Mouse (Mus musculus): ENCODE measurements around the gene Tsks.

The Tsks gene

DNA sequence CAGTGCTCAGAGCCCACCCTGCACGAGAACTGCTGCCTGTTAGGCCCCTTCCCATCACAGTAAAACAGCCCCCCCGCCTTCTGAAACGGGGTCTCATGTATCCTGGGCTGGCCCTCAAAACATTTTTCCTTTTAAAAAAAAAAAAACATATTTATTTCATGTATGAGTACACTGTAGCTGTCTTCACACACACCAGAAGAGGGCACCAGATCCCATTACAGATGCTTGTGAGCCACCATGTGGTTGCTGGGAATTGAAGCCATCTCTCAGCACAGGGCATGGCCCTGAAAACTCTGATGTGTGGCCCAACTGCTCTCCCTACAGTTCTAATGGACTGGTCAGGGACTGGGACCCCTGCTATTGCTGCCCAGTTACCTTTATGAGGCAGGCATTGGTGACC lies 35.3 kb downstream of the Tsks start:
- no peak for DNase-seq (ENCODE audit: low read depth, low spot score)

DNA sequence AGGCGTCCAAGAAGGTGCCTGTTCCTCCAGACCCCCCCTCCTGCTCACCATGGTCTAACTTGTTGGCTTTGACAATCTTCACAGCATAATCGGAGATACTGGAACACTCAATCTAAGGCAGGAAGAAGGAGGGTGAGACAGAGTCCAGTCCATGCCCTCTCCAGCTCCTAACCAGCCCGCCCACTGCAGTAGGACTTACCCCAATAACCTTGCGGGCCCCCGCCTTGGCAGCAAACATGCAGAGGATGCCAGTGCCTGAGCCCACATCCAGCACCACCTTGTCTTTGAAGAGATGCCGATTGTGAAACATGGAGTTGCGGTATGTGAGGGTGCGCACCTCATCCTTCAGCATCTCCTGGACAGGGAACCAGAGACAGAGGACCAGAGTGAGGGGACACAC lies 38.5 kb downstream of the Tsks start:
- no peak for DNase-seq (ENCODE audit: low read depth, low spot score)

DNA sequence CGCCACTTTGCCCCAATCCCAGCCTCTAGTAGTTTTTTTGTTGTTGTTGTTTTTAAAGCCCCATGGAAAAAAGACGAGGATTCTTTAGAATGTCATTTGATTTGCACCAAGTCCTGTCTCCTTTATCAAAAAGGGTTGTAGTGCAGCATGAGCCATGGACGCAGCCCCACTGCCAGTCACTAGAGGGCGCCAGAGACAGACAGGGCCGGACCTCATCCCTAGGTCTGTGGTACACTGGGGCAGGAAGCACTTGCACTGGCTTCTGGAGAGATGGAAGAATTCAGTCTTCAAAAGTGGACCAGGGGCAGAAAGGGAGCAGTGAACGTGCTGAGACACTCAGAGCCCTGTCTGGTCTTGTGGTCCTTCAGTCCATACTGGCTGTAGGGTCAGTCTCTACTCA lies 40.1 kb downstream of the Tsks start:
- no peak for DNase-seq (ENCODE audit: low read depth, low spot score)

DNA sequence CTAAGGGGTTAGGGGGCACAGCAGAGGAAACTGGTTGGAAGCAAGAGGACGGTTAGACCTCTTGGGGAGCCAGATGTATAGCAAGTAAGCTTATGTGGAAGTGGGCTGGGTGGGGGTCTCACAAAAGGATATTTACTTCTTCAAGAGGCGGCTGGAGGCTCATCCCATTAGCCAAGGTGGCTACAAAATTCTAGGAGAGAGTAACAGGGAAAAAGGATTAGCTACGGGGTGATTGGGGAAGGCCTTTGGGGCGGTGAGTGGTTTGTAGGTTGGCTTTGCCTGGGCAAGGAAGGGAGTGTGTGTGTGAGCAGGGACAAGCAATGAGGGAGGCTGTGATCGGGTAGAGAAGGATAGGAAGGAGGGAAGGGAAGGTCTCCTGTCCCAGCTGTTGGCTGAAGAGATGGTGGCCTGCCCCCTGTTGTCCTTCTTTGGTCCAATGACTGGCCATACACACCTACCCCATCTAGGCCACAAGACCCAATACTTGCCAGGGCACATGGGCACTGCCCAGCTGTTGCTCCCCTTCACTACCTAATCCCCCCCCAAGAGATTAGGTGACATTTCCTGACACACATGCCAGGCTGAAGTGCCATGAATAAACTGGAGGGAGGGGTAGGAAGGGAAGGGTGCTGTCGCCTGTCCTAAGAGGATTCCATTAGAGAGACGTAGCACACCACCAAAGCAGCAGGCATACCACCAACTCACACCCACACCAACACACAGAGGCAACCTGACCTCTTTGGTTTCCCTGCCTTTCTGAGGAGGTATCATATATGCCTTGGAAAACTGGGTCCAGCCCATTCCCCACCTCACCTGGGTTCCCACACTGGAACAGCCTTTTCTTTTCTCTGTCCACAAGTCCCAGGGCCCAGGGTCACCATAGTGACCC lies 41.2 kb downstream of the Tsks start:
- no peak for DNase-seq (ENCODE audit: low read depth, low spot score)

DNA sequence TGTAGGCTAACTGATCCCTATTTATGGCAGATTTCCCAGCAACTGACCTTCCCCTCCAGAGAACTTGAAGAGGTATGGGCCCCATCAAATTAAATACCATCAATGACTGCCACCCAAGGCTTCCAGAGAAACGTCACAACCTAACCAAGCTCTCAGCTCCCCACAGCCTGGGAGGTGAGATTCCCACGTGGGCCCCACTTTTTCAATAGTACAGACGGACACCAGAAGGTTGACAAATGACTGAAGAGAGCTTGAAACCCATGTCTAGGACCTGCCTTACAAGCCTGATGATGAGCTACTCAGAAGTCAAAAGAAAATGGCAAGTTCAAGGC lies 41.8 kb downstream of the Tsks start:
- DNase-seq (ENCODE audit: low read depth, low spot score), result no peak

DNA sequence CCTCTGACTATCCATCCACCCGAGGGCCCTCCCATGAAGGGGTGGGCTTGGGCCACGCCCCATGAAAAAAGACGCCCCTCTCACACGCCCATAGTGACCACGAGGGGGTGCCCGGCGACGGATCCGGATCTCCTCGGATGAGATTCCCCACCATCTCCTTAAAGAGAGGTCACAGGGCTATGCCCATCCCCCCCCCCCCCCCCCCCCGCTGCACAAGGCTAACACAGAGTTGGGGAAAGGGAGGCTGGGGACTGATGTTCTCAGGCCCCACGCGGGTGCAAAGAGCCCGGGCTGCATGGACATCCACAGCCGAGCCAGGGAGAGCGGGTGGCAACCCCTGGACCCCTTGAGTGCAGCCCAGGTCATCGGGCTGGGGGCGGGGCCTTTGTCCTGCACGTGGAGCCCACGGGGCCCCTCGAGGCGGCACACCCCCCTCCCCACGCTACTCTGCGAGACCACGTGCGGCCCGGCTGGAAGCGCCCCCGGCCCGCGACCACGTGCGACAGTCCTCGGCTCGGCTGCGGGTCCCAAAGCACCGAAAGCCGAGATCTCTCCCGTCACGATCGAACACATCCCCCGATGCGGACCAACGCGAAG lies 42.7 kb downstream of the Tsks start:
- no peak for DNase-seq (ENCODE audit: low read depth, low spot score)

DNA sequence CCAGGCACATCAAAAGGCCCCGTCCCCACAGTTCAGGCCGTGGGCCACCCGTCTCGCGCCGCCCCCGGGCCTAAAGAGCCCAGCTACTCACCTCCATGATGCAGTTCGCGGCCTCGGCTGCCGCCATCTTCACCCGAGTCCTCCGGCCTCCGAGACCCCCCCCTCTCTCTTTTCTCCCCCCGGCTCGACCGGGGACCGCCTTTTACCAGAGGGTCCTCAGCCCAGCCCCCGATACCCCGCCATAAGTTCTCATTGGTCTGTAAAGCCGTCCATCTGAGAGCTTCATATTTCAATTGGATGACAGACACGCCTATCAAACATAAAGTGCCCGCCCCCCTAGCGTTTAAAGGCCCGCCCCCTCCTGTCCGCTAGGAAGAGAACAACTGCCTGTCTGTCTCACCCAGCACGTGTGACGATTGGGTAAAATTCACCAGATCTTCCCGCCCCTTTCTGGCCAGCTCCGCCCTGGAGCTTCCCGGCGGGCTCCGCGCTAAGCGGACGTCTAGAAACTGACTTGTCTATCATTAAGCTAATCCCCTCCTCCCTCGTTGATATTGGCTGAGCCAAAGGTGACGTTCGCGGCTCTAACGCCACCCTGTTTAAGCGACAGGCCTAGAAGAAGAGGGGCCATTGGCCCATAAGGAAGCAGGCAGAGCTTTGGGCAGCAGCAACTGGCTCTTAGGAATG lies 43.3 kb downstream of the Tsks start, which contains the start of gene Prmt1:
Gene Prmt1, minus strand, starts transcription at position 377 of the 687 bp plus-strand sequence.
- DNase-seq (ENCODE audit: low read depth, low spot score), result peak; percentile 100

DNA sequence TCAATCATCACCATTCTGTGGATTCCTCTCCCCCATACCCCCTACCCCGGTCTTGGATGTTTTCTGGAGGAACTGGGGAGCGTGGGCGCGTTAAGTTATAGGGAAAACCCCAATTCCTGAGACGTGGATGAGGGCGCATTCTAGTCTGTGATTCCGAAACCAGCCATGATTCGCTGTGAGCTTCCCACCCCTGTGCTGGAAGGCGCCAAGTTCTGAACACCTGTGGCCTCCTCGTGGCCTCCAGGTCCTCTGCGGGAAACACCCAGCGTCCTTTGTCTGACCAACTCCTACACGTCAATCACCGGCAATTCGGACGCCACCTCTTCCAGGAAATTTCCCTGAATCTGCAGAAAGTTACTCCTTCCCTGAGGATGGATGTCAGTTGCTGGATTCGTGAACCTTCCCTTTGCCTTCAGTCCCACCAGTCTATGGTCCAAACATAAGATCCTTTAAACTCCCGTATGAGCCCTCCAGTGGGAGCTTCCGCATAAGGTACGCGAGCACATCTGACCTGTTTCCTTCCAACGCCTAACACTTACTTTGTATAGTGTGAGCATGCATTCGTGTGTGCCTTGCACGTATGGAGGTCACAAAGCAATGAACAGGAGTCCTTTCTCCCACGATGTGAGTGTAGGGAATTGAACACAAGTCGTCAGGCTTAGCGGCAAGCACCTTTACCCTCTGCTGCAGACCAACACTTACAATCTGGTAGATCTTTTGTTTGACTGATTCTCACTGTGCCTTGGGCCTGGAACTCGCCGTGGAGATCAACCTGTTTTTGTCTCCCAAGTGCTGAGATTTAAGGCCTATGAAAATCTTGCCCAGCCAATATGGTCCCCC lies 44.1 kb downstream of the Tsks start:
- DNase-seq (ENCODE audit: low read depth, low spot score), result no peak

DNA sequence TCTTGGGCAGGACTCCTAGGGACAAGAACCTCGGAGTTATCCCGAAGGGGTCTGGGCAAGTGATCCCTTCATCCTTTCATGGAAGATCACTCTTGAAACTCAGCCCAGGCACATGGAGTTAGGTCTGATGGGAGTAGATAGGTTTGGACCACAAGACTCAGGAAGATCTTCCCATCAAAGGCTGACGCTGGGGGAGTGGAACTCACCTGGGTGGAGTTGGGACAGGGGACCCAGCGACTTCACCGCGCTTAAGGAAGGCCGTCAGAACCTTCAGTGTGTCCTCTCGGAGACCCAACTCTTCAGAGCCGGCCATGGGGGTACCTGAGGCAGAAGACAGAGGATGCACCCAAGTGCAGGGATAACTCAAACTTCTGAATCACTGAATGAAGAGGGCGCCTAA lies 53.7 kb downstream of the Tsks start:
- no peak for DNase-seq (ENCODE audit: low read depth, low spot score)

DNA sequence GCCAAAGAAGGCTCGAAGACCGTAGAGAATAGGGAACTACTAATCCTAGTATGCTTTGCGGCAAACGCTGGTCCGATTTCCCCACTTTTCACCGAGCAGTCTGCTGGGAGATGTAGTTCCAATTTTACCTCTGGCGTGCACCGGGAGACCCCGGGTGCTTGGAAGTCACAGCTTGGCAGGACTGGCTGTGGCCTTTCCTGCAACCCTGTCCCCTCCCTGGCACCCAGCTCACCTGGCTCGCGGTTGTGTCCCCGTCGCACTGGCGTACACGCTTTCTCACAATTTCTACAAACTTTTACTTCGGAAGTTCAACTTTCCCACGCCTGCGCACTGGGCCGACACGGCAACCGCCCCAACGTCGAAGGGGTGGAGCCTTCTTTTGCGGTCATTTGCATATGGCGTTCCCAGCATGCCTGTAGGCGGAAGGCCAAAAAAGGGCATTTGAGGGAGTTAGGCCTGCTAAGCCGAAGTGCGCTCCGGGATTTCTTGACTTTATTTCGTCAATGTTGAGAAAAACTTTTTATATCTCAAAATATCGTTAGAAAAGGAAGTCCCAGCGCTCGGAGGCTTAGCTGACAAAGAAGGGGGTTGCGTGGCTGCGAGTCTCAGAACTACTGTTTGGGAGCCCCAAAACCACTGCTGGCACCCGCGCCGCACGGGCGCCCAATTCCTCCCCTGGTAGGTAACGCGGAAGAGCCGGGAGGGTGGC lies 54.4 kb downstream of the Tsks start, which contains the start of gene Irf3:
Gene Irf3, plus strand, starts transcription at position 418 of the 709 bp plus-strand sequence.
- peak; percentile 94 for DNase-seq (ENCODE audit: low read depth, low spot score)

DNA sequence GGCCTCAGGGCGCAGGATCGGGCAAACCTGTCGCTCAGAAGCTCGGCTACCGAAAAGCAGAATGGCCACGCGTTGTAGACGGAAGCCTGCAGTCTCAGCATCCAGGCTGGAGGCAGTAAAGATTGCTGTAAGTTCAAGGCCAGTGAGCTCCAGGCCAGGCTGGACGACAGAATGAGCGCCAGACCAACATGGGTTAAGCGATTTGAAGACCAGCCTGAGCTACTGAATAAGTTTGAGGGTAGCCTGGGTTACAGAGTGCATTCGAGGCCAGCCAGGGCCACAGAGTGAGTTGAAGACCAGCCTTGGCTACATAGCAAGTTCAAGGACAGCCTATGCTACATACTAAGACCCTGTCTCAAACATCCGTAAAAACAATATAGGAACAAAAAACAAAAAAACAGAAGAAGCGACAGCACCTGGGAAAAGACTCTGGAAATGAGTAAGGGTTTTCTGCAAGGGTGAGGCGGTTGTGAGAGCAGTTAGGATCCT lies 55.0 kb downstream of the Tsks start:
- DNase-seq (ENCODE audit: low read depth, low spot score), result no peak

DNA sequence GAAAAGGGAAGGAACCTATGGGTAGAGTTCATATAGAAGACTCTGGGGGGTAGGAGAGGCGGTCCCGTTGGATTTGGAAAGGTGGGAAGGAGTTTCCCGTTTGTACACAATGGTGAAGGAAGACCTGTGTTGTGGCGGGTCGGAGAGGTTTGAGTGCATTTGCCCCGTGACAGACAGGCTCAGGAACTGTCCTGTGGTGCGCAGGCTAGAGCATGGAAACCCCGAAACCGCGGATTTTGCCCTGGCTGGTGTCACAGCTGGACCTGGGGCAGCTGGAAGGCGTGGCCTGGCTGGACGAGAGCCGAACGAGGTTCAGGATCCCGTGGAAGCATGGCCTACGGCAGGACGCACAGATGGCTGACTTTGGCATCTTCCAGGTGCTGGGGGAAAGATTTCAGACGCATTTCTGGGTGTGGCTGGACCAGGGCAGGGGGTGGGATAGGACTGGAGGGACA lies 55.5 kb downstream of the Tsks start, which contains the start of gene Bcl2l12:
Gene Bcl2l12, minus strand, starts transcription at position 212 of the 455 bp plus-strand sequence.
- no peak for DNase-seq (ENCODE audit: low read depth, low spot score)

DNA sequence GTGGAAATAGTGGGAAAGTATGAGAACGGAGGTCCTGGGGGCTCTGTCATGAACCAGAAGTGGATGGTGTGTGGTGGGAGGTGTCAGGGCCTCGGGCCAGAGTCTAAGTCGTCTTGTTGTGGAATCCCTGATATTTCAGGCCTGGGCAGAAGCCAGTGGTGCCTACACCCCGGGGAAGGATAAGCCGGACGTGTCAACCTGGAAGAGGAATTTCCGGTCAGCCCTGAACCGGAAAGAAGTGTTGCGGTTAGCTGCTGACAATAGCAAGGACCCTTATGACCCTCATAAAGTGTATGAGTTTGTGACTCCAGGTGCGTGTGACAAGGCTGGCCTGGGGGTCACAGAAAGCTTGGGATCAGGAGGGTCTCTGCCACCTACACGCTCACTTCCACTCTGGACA lies 56.7 kb downstream of the Tsks start:
- DNase-seq (ENCODE audit: low read depth, low spot score), result no peak

DNA sequence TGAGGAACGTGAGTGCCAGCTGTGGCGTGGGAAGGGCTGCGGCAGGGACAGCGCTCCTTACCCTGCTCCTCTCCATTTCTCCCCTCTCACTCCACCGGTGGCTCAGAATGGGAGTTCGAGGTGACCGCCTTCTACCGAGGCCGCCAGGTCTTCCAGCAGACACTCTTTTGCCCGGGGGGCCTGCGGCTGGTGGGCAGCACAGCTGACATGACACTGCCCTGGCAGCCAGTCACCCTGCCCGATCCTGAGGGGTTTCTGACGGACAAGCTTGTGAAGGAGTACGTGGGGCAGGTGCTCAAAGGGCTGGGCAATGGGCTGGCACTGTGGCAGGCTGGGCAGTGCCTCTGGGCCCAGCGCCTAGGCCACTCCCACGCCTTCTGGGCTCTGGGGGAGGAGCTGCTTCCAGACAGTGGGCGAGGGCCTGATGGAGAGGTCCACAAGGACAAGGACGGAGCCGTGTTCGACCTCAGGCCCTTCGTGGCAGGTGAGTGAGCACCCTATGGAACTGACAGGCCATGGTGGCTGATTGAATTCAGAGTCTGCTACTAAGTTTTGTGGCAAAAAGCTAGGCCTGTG lies 57.6 kb downstream of the Tsks start:
- no peak for DNase-seq (ENCODE audit: low read depth, low spot score)

DNA sequence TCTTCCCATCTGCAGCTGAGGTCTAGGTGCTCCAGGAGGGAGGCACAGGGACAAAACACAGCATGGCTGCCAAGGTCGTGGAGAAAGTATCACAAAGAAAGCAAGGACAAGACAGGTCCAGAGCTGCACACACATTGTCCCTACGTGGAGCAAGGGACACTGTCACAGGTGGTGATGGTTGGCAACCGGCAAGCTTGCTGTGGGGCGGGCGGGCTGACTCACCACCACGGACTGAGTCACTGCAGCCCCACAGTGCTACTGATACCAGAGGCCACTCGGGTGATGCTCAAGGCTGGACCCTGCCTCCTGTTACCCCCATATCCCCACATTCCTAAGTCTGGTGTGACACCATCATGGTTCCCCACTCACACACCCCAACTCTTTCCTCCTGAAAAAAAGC lies 59.4 kb downstream of the Tsks start:
- DNase-seq (ENCODE audit: low read depth, low spot score), result no peak

DNA sequence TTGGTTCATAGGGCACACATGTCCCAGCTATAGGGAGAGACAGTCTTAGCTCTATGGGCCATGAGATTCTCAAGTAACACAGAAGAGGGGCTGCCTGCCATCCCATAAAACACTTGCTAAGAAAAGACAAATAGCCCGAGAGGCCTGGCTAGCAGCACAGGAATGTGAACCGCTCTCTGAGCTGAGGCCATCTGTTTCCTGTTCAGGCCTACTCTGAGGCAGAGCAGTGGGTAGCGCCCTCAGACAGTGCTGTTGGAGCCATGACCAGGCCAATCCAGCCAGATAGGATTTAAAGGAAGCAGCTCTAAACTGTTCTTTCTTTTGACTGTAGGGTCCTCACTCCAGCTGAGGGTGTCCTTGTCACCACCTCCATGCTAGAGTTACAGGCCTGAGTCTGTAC lies 61.5 kb downstream of the Tsks start:
- DNase-seq (ENCODE audit: low read depth, low spot score), result no peak

DNA sequence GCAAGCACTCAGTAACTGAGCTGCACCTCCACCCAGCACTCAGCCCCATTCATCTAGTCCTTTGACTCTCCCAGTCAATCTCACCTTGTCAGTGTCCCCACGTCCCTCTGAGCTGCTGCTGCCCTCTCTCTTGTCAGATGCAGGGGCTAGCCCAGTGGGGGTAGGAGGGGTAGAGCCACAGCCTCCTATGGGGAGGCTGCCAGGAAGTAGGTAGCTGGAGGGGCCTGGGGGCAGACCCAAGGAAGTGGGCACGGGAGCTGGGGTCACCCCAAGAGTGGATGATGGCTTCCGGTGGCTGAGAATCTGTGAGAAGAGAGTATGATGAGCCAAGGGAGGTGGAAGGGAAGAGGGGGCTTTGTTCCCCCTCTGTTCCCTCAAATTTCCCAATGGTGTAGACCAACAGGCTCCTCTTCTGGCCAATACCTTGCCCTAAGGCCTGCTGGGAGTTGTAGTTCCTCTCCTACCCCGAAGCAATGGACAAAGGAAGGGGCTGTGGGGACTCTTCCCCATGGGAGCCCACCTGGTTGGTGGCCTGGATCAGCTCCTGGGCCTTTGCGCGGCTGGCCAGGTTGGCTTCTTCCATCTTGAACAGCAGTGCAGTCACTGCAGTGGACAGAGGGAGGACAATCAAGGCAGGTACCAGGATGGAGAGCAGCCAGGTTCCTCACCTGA lies 62.5 kb downstream of the Tsks start:
- no peak for DNase-seq (ENCODE audit: low read depth, low spot score)

DNA sequence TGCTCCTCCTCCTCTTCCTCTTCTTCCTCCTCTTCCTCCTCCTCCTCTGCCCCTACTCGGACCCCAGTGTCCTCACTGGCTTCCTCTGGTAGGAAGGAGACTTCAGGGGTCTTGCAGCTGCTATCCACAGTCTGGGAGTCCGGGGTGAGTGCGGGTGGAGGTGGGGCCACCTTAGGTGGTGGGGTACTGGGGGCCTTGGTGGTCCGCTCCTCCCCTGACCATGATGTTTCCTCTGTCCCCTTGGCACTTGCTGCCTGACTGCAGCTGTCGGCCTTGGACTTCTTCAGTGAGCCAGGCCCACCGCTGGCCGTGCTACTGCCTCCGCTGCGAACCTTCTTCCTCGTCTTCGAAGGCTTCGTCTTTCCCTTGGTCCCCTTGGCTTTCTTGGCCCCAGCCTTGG lies 63.5 kb downstream of the Tsks start:
- no peak for DNase-seq (ENCODE audit: low read depth, low spot score)

DNA sequence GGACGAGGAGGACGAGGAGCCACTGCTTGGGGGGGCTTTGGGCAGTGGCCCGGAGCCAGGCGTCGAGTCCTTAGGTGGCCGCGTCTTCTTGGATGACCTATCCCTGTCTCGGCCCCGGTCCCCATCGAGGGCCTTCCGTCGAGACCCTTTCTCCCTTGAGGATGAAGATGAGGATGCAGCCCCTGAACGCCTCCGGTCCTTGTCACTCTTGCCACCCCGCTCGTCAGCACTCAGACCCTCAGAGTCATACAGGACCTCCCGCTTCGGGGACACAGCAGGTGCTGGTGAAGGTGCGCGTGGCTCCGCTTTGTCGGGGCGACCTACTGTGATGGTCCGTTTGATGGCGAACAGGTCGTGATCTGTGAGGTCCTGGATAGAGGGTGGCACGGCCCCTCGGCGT lies 64.1 kb downstream of the Tsks start:
- no peak for DNase-seq (ENCODE audit: low read depth, low spot score)

Data from brain, embryonic 18.5 days (tissue).